Mouse (Mus musculus) heart, adult 2 months (tissue): ENCODE data around the gene Erp27.

Source experiments
- CTCF ChIP-seq: fragments of 200-600 bp; IDR thresholded peaks from 2 replicates; pipeline ENCODE4 v1.8.1; 2022; ENCODE audit warnings: antibody characterized with exemption, mild to moderate bottlenecking, moderate library complexity
- POLR2A ChIP-seq: fragments of 200-500 bp; IDR thresholded peaks from 2 replicates; pipeline ENCODE4 v1.6.1; 2011; ENCODE audit warnings: mild to moderate bottlenecking, low read depth, low read length, control low read depth; ENCODE audit not compliant: insufficient read depth

DNA sequence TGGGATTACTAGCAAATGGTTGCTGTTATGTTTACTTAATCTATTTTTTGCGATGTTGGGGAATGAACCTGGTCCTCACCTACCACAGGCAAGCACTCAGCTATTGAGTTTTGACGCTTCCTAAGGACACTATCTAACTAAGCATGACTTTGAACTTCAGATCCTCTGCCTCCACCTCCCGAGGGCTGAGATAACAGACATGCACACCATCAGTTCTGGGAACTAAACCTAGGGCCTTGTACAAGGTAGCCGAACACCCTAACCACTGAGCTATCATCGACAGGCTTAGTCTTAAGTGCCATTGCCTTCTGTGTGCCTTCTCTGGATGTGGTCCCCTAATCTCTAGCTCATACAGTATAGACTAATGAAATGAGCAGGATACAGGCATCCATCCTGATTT, 56.6 kb downstream of the Erp27 start:
- TF ChIP-seq CTCF (no peak), POLR2A (no peak)
